Mouse (Mus musculus) urinary bladder, postnatal 25 days (tissue): ENCODE results near the gene Eprs.

ENCODE experiments used
- DNase-seq: peaks from one replicate; pipeline ENCODE4 v3.0.0; 2022; ENCODE audit warnings: low spot score

Gene Eprs

DNA sequence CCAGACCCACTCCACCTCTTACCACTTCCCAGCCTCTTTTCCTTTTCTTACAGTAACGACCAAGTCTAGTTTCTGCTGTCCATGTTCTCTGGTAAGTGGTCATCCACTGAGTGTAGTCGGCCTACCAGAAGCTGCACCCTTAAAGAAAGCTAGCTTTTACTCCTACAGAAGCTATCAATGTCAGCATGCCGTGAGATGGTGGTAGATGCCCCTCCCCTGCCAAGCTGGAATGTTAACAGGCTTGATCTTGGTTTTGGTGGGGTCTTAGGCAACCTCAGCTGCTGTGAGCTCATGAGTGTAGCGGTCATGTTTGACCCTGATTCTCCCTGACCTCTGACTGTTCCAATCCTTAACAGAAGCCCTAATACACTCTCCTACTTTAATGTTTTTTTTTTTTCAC is 4.6 kb upstream of the Eprs start:
- no peak for DNase-seq

- DNase-seq, result peak; percentile 30
These were observed 810 bp downstream of the Eprs start for GRCm38 (mm10) chr1:185363526-185364182.

GRCm38 (mm10) chr1:185364183-185364540 is 1.3 kb downstream of the Eprs start:
- no peak for DNase-seq

DNA sequence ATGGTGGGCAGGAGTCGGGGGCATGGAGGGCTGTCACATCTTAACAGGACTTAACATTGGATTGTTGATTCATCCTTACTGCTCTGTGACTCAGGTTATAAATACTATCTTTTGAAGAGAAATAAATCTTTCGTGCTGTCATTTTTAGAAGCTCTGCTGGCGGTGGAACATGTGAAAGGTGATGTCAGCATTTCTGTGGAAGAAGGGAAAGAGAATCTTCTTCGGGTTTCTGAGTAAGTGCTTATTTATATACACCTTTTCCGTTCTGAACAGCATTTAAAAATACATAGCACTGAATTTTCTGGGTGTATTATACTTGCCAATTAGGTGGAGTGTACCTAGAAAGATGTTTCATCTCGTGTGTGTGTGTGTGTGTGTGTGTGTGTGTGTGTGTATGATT is 4.5 kb downstream of the Eprs start:
- DNase-seq, result no peak

DNA sequence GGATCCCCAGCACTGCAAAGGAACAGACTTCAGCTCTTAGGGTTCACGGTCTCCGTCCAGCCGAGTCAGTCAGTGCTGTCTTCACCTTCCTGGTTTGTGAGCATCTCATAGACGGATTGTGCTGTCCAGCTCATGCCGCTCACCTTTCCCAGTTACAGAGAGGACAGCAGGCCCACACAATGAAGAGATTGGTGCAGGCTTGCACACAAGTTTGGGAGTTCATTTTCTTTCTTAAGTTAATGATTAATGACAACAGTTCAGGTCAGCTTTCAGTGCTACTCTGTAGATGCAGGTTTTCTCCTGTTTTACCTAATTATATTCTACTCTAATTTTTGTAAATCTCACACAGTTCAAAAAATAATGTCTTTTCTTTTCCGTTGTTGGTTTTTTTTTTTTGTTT is 7.1 kb downstream of the Eprs start:
- no peak for DNase-seq

- no peak for DNase-seq
These were observed 13.5 kb downstream of the Eprs start for GRCm38 (mm10) chr1:185376390-185376789.

- DNase-seq, result no peak
These were observed 14.6 kb downstream of the Eprs start for GRCm38 (mm10) chr1:185377429-185377828.

DNA sequence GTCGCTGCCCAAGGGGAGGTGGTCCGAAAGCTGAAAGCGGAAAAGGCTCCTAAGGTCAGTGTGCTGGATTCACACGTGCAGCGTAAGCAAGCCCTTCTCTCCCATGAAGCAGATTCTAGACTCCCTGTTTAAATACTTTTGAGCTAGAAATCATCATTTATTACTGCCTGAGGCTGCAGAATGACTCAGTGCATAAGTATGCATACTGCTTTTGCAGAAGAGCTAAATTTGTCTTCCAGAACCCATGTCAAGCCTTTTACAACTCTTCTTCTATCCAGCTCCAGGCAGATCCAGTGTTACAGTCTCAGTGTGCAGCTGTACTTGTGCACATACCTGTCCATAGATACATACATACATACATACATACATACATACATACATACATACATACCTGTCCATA is 38.8 kb downstream of the Eprs start:
- DNase-seq, result no peak

- no peak for DNase-seq
These were observed 41.2 kb downstream of the Eprs start for GRCm38 (mm10) chr1:185404021-185404420.

- DNase-seq, result no peak
These were observed 43.1 kb downstream of the Eprs start for GRCm38 (mm10) chr1:185405921-185406320.

GRCm38 (mm10) chr1:185409831-185410230 is 47.0 kb downstream of the Eprs start:
- no peak for DNase-seq

DNA sequence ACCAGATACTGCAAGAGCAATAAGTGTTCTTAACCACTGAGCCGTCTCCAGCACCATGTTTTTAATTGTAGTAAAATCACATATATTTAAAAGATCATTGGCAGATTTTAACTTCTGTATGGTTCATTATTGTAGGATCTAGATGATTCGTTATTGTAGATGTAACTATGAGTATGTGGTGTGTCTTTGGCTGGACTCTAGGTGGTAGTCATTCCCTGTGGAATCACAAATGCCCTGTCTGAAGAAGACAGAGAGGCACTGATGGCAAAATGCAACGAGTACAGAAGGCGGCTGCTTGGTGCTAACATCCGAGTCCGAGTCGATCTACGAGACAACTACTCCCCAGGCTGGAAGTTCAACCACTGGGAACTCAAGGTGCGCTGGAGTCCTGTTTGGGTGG is 55.2 kb downstream of the Eprs start:
- DNase-seq, result no peak

GRCm38 (mm10) chr1:185419805-185420204 is 57.0 kb downstream of the Eprs start:
- DNase-seq, result no peak

DNA sequence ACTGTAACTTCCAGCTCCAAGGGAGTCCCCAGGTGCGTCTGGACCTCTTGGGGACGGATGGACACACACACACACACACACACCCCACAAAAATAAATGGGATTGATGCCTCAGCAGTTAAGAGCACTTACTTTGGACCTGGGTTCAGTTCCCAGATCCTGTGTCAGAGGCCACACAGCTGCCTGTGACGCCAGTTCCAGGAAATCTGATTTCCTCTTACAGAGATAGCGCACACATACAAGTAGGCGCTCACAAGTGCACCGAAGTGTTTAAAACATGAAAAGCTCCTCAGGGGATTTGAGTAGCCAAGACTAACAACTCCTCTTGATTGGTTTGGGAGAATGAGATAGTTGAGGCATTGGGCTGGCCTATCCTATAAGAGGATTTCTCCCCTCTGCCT is 57.9 kb downstream of the Eprs start:
- no peak for DNase-seq

DNA sequence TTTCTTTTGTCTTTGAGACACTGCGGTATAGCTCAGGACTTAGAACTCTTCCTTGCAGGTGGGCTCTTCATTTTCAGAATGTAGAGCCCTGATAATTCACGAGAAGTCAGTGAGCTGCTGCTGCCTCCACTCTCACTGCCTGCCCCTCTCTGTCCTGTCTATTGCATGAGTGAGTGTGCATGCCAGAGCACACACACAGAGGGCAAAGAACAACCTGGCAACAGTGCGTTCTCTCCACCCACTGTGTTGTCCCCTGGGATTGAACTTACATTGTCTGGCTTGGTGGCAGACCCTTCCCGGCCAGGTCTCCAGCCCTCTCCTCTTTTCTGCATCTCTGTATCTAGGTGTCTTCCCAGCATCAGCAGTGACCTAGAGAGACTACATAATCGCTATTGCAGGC is 63.7 kb downstream of the Eprs start:
- DNase-seq, result no peak

DNA sequence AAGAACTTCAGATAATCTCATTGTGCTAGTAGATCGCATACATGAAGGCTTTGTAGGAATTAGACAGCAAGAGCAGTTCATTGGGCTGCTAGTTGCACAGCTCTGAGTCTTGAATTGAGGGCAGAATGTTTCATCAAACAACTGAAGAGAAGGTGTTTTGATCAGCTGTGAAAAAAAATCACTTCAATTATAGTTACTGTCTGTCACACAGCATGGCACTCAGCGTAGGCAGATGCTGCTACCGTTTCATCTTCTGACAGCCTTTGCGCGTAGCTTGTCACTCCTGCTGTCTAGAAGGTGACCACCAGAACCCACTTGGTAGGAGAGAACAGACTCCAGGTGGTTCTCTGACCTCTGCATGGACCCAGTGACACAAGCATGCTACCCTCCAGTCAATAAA is 67.6 kb downstream of the Eprs start:
- no peak for DNase-seq

DNA sequence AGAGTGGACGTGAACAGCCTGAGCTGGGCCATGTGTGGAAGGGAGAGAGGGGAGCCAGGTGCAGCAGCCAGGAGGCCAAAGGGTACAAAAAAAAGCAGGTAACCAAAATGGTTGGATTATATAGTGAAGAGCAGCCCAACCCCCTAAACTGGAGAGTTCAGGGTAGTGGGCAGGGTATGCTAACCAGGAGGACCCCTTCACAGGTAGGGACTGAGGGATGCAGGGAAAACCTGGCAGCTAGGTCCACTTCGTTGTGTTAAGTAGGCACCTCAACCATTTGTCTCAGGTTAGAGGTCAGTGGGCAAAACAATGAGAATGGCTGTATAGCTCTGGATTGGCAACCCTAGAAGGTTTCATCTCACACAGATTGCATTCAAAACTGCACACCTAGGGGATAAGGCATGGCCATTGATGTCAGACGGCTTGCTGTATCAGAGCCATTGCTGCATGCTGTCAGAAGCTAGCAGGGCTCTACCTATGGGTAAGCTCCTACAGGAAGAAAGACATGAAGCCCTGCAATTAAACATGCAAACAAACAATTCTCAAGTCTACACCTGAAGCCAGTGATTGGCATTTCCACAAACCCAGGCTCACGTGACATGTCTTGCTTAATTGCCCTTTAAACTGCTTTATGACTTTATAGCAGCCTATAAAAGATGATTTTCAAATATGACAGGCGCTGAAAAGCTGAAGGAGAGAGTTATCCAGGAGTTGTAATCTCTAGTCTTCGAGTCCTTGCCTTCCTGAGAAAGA is 68.6 kb downstream of the Eprs start:
- DNase-seq, result no peak

DNA sequence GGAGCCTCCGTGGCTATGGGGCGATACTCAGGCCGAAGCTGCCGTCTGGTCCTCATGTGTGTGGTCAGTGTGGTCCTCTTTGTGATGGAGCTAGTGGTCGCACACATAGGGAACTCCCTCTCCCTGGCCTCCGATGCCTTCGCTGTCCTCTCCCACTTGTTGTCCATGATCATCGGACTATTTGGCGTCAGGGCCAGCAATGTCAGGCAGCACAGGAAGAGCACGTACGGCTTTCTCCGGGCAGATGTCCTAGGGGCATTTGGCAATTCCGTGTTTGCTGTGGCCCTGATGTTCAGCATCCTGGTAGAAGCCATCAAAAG is 69.1 kb downstream of the Eprs start:
- no peak for DNase-seq

DNA sequence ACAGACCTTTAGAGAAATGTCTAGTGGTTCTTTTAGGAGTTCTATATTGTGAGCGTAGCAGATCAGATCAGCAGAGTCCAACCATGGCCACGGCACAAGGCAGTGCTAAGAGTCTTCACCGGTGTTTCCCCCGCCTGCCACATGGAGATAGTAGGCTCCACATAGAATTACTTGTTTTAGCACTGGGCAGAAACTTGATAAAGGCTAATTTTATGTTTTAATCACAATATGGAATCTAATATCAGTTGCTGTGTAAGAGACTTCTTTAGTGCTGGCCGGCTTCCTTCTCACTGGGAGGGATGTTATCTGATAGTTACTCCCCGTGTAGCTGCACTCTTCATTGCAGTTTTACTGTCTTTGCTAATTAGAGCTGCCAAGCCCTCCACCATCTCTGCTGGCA is 70.3 kb downstream of the Eprs start:
- DNase-seq, result no peak

GRCm38 (mm10) chr1:185438841-185439580 is 76.2 kb downstream of the Eprs start:
- no peak for DNase-seq

DNA sequence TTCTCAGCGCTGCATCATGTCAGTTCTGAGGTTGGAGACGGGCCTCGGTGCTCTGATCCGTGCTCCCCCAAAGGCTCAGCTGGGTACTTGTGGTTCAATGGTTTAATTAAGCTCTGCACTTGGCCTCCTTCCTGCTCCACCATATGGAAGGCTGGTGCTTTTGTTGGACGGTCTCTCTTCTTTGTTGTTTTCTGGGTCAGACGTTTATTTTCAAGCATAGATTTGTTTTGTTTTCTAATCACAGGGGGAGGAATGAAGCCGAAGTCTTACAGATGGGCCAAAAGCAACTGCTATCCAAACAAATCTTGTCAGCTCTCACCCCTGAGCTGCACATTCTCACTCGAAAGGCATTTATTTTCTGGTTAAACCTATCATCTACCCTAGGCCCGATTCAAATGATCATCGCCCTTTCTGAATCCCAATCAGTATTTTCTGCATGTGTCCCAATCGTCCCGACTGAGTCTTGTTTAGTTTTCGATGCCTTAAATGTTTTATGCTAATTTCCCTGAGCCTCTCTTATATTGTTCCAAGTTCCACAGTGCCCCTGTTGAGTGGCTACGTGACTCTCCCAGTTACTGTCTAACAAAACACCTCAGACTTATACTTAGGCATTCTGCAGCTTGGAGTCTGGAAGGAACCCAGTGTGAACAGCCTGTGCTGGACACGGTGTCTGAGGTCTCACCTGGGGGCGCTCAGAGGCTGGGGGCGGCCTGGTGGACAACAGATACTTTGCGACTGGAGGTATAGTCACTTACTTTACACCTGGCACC is 79.0 kb downstream of the Eprs start:
- DNase-seq, result no peak

DNA sequence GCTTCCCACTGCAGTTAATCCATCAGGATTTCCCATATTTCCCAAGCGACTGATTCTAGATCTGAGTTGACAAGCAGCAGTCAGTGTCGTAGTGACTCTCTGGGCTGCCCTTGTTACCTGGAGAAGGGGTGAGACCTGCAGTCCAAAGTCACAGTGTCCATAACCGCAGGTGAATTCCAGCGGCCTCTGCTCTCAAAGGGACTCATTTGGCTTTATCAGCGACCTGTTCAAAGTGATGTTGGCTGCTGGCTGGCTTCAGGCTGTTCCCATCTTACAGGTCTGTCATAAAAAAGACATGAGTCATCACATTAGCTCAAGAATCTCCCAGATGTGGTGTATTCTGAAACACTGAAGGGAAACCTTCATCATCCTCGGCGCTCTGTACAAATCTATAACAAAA is 86.1 kb downstream of the Eprs start:
- no peak for DNase-seq

GRCm38 (mm10) chr1:185449727-185450126 is 86.9 kb downstream of the Eprs start:
- no peak for DNase-seq
